ENCODE assay signal across 20 mouse cellular contexts in the genomic region with DNA sequence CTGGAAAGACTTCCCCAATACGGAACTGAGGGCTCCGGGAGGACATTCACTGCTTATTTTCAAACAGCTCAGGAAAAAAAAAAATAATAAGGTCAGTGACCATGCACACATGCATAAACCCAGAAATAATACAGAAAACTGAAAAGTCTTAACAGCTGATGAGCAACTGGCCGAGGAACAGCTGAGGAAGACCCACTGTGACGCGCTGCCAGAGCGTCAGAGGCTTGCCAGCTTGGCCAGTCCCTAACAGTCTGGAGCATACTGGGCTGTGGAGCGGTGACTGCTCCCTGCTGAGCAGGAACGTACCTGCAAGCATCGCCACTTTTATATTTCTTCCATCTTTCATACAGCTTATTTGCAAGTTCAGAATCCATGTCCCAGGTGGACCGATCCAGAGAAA.
"Had no signal": no experiment of that assay in that cellular context is flagged by ENCODE, and none has a peak within 500 bp of the region (broad histone marks: within the 10 kb centered on the region; RNA-seq: fewer than 3 reads in every experiment).

No protein-coding gene starts in this region.

- H3K27ac ChIP-seq: heart, adult 2 months; heart, embryonic 10.5 days; hindbrain, embryonic 10.5 days; hindbrain, embryonic 12.5 days; hindbrain, embryonic 14.5 days; intestine, embryonic 15.5 days; limb, embryonic 13.5 days; limb, embryonic 15.5 days; liver, embryonic 12.5 days; liver, embryonic 14.5 days had no signal

- DNase-seq: gastrocnemius, postnatal 25 days; heart, adult 2 months; heart, postnatal 10 days; heart, postnatal 4 days; kidney, adult 18-20 months; kidney, adult 8-10 months; kidney, postnatal 14 days; kidney, postnatal 36 days; layer of hippocampus, adult 9-11 months; layer of hippocampus, postnatal 36 days had no signal

- H3K4me3 ChIP-seq: heart, adult 2 months; heart, embryonic 10.5 days; heart, embryonic 12.5 days; hindbrain, embryonic 10.5 days; hindbrain, embryonic 12.5 days; intestine, embryonic 15.5 days; limb, embryonic 13.5 days; limb, embryonic 15.5 days; liver, embryonic 12.5 days had no signal
